ENCODE assay signal across 8 mouse cellular contexts in the genomic region with DNA sequence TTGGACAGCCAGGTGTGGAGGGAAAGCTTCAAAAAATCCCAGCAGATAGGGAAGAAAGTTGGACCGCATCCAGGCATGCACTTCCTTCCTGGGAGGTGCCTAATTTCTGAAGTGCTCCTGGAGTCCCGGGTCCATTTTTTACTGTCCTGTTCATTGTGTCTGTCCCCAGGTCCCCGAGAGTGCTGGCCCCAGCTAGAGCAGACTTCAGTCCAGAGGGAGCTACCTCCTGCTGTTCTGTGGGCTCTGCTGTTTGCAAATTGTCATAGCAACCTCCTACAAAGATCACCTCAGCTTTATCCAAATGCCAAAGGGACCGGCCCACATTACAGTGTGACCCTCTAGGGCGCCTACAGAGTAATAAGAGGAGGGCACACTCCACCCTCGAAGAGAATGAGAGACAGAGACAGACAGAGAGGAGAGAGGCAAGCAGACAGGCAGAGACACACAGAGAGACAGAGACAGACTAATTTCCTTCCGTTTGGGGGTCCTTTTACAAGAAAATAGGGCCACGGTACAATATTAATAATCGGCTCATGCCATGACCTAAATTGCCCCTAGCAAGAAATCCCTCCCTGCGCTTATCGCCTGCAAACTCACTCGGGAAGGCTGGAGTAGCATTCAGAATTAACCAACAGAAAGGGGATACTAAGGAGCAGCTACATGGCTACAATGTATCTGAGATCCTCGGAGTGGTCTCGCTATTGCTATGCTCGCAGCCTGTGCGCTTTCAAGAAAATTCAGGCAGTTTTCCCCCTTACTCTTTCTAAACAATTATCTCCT. TPM values are rescaled to one million over a fixed set of nuclear protein-coding genes. Genes with fewer than 3 reads are reported as not detected.
DNase-seq lines count a peak whose midpoint lies in the region; ATAC-seq lines count a peak whose summit lies in the region.

TSS of gene Dyrk2 (minus strand) at position 9 of the 780 bp plus-strand sequence.

- peak within 1 kb of the TSS; percentile 92 for H3K4me2 ChIP-seq in forebrain, embryonic 12.5 days

- intact Hi-C loops in heart, postnatal 25 days (cut with DNase I), result no loop called here

- peak; percentile 31 for DNase-seq in layer of hippocampus, adult 11-12 months (ENCODE audit: low spot score)
- no peak for DNase-seq in layer of hippocampus, adult 9-10 months (ENCODE audit: low spot score)
- DNase-seq in adrenal gland, postnatal 36 days, result peak; percentile 16 to 46
- DNase-seq in heart, postnatal 25 days (ENCODE audit: low spot score), result no peak
- DNase-seq in layer of hippocampus, postnatal 10 days (ENCODE audit: low spot score in 2 of 2), result peak; percentile 40 to 47
- DNase-seq in lung, postnatal 36 days, result peak; percentile 42
- DNase-seq in splenic B cell, adult 2 months (ENCODE audit: low read depth, low spot score), result peak; percentile 50

- ATAC-seq in forebrain, embryonic 12.5 days (ENCODE audit: low FRiP score), result no peak

- peak within 1 kb of the TSS; percentile 94 for H3K9ac ChIP-seq in forebrain, embryonic 12.5 days

- peak within 1 kb of the TSS; percentile 95 for H3K4me3 ChIP-seq in forebrain, embryonic 12.5 days (replicated peaks)

- H3K4me1 ChIP-seq in forebrain, embryonic 12.5 days, result peaks cover 34% of the 10 kb centered on the region

- H3K9me3 ChIP-seq in forebrain, embryonic 12.5 days, result 0 out of 2 replicates have a peak, but pooled peaks cover 4% of the 10 kb centered on the region

- peak within 1 kb of the TSS; percentile 96 for H3K27ac ChIP-seq in forebrain, embryonic 12.5 days

- H3K36me3 ChIP-seq in forebrain, embryonic 12.5 days (replicated peaks), result peaks cover 2% of the 10 kb centered on the region; the same call in 1 of the 2 replicates
- H3K36me3 ChIP-seq in splenic B cell, adult 2 months (ENCODE audit: control insufficient read depth, insufficient read depth, low read length, poor library complexity, severe bottlenecking), result no peaks in the 10 kb centered on the region; the same call in 1 of the 2 replicates

- no peaks in the 10 kb centered on the region for H3K27me3 ChIP-seq in forebrain, embryonic 12.5 days
- no peaks in the 10 kb centered on the region for H3K27me3 ChIP-seq in splenic B cell, adult 2 months (ENCODE audit: control insufficient read depth, insufficient read depth, low read length, poor library complexity, severe bottlenecking)

- 6% methylated on average over 16 of the region's 16 CpGs for WGBS in forebrain, embryonic 12.5 days

RNA-seq across cellular contexts. Expression of gene Dyrk2, which starts in this region (rescaled TPM):
- 10 to 100 TPM; 27.4 to 47.7 TPM for total RNA-seq in adrenal gland, postnatal 36 days (2021)
- polyA plus RNA-seq in forebrain, embryonic 12.5 days (2016; fragmentation: Nextera tagmentation; extraction: Ambion mirVana), result 11.0 and 11.5 TPM in 2 replicates
- total RNA-seq in heart, postnatal 25 days (2021), result 10 to 100 TPM; 39.7 to 43.6 TPM
- 10 to 100 TPM; 60.4 to 63.3 TPM for total RNA-seq in layer of hippocampus, postnatal 10 days (2021)

Comparison
In these comparisons a context has a peak if more than half of its experiments do, and no peak if none do; other contexts are left out.
1. DNase-seq: peak in layer of hippocampus, adult 11-12 months (single experiment), adrenal gland, postnatal 36 days (2 of 2), layer of hippocampus, postnatal 10 days (2 of 2), lung, postnatal 36 days (single experiment) and splenic B cell, adult 2 months (single experiment); none in layer of hippocampus, adult 9-10 months (single experiment) and heart, postnatal 25 days (single experiment).